Mouse (Mus musculus) ZHBTc4 (cell line): Measurements from ENCODE around the gene Snf8.

Experiments
- DNase-seq: peaks from one replicate; pipeline ENCODE4 v3.0.0-alpha.2; 2011; ENCODE audit warnings: low read depth, low spot score

Snf8 gene

DNA sequence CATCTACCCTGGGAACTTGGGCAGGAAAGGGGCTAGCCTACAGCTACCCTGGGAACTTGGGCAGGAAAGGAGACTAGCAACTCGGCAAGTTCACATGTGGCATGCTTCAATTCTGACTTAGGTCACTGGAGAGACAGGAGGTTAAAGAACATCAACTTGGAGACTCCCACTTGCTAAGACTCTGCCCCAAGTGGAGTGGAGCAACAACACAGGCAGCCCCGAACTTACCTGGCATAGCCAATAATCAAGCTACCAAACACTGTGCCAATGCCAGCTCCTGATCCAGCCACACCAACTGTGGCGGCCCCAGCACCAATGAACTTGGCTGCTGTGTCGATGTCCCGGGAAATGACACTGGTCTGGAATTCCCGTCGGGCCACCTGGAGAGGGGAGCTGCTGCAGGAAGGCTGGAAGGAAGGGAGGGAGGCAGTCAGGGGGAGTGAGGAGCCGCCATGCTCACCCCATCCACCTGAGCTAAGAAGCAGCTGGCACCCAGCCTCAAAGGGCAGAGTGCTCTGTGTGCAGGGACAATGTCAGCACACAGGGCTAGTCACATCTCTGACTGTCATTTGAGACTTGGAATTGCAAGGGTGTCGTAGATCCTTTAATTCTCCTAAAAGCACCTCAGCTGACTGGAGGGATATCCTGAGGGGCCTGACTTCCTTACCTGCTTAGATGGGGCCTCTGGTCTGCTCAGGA is 38.8 kb downstream of the Snf8 start:
- no peak for DNase-seq

DNA sequence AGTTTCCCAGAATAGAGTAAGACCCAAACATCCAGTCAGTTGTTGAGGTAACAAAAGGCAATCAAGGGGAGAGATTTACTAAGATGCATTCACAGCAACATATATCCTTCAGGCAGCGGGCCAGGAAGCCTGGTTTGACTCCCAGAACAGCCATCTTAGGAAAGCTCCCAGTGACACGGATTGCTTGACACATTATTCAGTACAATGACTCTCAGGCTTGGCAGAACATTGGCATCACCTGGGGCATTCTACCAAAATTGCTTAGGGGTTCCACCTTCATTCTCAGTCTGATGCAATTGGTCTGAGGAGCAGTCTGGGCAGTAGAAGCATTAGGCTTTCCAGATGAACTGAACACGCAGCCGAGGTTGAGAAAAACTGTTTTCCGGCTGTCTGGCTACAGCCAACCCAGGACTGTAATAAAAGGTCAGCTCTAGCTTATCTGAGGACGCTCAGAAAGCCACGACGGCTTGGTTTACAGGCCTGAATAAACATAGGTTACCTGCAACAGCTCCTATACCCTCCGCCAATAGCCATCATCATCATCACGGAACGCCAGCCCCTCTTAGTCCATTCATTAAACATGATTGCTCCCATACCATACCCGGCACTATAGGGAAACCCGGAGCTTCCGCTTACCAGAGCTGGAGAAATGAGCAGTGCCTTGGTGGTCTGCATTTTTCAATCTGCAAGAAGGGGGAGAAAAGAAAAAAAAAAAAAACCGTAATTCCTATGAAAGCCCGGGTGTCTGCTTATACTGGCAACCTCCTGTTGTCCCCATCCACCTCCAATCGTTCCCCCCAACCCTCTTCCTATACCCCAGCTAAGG is 39.9 kb downstream of the Snf8 start:
- DNase-seq = no peak

DNA sequence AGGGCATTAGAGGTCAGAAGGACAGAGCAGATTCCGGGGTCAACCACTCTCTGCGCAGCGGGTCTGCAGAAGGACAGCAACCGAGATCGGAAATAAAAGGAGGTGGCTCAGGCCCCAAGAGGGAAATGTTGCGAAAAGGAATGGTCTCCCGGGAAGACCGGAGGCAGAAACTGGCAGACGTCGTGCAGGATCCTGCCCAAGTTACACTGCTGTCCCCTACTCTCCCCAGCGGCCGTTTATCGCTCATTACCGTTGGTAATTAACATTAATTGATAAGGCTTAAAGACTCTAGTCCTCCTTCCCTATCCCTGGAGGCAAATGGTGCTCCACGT is 40.5 kb downstream of the Snf8 start:
- DNase-seq = no peak

DNA sequence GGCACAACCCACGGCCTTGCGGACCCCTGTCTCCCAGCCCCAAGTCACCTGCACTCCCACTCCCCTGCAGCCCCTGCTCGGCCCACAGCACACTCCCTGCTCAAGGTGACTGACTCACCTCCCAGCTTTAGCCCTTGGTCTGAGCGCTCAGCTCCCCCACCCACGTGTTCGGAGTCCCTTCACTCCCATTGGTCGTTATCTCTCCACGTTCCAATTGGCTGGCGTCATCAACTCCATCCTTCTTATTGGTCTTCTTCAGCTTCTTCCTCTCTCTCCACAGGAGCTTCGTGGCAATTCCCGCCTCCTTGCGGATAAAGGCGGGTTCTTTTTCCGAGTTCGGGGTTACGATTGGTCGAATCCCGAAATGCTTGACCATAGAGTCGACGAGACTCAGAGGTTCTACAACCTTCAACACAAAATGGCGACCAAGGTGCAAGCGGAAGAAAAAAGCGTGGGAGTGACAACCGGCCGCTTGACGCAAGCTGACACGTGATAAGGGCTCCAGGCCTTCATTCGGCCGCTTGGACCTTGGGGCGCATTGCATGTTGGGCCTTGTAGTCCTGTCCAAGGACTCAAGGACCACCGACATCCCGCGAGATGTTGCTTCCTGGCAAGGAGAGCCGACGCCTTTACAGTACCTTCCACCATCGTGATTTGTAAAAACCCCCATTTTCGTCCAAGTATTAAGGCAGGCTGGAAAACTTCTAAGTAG is 41.0 kb downstream of the Snf8 start, which contains the start of gene Atp5g1:
Gene Atp5g1 (minus strand): TSS at position 162 of the 712 bp plus-strand sequence.
- peak; percentile 100 for DNase-seq

GRCm38 (mm10) chr11:96076221-96077105 is 41.8 kb downstream of the Snf8 start:
- DNase-seq = no peak

- DNase-seq = peak; percentile 26
Observed at GRCm38 (mm10) chr11:96080736-96081135, 46.1 kb downstream of the Snf8 start.

DNA sequence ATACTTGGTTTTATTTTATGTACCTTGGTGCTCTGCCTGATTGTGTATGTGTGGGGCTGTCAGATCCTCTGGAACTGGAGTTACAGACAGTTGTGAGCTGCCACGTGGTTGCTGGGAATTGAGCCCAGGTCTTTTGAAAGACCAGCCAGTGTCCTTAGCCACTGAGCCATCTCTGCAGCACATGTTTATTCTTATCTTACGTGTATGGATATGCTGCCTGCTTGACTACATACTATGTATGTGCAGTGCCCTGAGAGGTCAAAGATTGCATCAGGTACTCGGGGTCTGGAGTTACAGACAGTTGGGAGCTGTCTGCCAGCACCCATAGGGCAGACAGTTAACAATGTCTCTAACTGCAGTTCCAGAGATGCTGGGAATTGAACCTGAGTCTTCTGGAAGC is 48.0 kb downstream of the Snf8 start:
- no peak for DNase-seq

DNA sequence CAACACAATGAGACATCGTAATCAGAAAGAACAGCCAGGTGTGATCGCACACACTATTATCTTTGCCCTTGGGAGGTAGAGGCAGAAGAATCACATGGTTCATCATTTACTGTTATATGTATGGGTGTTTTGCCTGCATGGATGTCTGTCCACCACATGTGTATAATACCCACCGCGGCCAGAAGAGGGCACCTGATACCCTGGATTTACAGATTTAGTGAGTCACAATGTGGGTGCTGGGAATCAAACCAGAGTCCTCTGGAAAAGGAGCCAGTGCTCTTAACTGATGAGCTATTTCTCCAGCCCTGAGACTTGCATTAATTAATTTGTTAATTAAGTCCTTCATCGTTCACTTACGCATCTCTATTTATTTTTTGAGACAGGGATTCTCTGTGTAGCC is 53.3 kb downstream of the Snf8 start:
- peak; percentile 59 for DNase-seq

GRCm38 (mm10) chr11:96091073-96091472 is 56.4 kb downstream of the Snf8 start:
- DNase-seq = peak; percentile 65

GRCm38 (mm10) chr11:96092674-96093291 is 58.1 kb downstream of the Snf8 start:
- DNase-seq = no peak

DNA sequence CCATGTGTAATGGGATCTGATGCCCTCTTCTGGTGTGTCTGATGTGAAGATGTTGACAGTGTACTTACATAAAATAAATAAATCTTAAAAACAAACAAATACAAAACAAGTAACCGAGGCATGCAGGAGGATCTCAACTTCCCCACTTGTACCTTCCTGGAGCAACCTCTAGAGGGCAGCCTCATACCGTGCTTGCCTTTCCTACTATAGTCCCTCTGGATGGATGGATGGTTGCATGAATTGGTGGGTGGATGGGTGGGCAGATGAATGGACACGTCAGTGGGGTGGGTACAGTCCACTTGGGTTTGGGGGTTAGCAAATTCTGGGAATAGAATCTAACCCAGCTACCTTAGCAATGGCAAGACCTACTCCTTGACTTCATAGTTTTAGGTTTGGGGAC is 58.7 kb downstream of the Snf8 start:
- DNase-seq = peak; percentile 70
